Mouse (Mus musculus) limb, embryonic 11.5 days (tissue): Measurements from ENCODE around the gene Plk2. TPM values are rescaled to one million over a fixed set of nuclear protein-coding genes. Genes with fewer than 3 reads are reported as not detected.
A peak's percentile ranks its signal among the peaks of the same experiment; 100 is the strongest.

Experiments
- ATAC-seq: fragments of 200-750 bp; cut with Nextera tagmentation; 2 replicates; pipeline ENCODE4 v1.8.0; 2017; ENCODE audit warnings: low read depth; ENCODE audit not compliant: insufficient number of reproducible peaks, low FRiP score, low TSS enrichment
- DNase-seq: peaks from one replicate; pipeline ENCODE4 v3.0.0-alpha.2; 2015; ENCODE audit warnings: low spot score
- H3K27ac ChIP-seq: fragments of 300-500 bp; sonication (generic); replicated peaks from 2 replicates; pipeline ENCODE4 v1.5.1; 2014; ENCODE audit warnings: low read depth, mild to moderate bottlenecking, low read length
- H3K27me3 ChIP-seq: fragments of 300-500 bp; sonication (generic); 2 replicates; pipeline ENCODE4 v1.6.1; 2014; ENCODE audit warnings: mild to moderate bottlenecking, low read length, mixed read lengths; ENCODE audit not compliant: control insufficient read depth, insufficient read depth
- H3K36me3 ChIP-seq: fragments of 300-500 bp; sonication (generic); 2 replicates; pipeline ENCODE4 v1.6.1; 2014; ENCODE audit warnings: mild to moderate bottlenecking, low read length, moderate library complexity, mixed read lengths; ENCODE audit not compliant: control insufficient read depth, insufficient read depth
- H3K4me1 ChIP-seq: fragments of 300-500 bp; sonication (generic); 2 replicates; pipeline ENCODE4 v1.6.1; 2014; ENCODE audit warnings: low read length, mixed read lengths; ENCODE audit not compliant: control insufficient read depth, insufficient read depth
- H3K4me2 ChIP-seq: fragments of 300-500 bp; sonication (generic); 2 replicates; pipeline ENCODE4 v1.6.1; 2014; ENCODE audit warnings: low read depth, mild to moderate bottlenecking, moderate library complexity; ENCODE audit not compliant: severe bottlenecking
- H3K4me3 ChIP-seq: fragments of 300-500 bp; sonication (generic); 2 replicates; pipeline ENCODE4 v1.5.1; 2014; ENCODE audit warnings: low read depth, low read length
- H3K9ac ChIP-seq: fragments of 300-500 bp; sonication (generic); 2 replicates; pipeline ENCODE4 v1.6.1; 2014; ENCODE audit warnings: mild to moderate bottlenecking, low read length
- H3K9me3 ChIP-seq: fragments of 300-500 bp; sonication (generic); 2 replicates; pipeline ENCODE4 v1.6.1; 2016; ENCODE audit warnings: low read length; ENCODE audit not compliant: control insufficient read depth
- WGBS: fragments of 180-500 bp; shearing (Covaris S2); extraction: QIAGEN DNeasy Blood & Tissue Kit; methylation state at CpG from one replicate; pipeline ENCODE4 v1.1.7; 2014; 5-methylcytosine and 5-hydroxymethylcytosine counted together
- polyA plus RNA-seq: library from polyadenylated mRNA; unstranded; fragments of >200 nt; fragmentation: Nextera tagmentation; extraction: Ambion mirVana; gene quantifications from 2 replicates; pipeline ENCODE4 v1.2.1, GENCODE M21; 2014

The Plk2 gene
- polyA plus RNA-seq, 1 experiment from 2014 or later: 86.6 TPM

- Histone ChIP-seq H3K27me3 (no peaks in the 10 kb centered on the region), H3K4me3 (no peak overlapping the region), H3K36me3 (no peaks in the 10 kb centered on the region), H3K9ac (no peak overlapping the region), H3K9me3 (no peaks in the 10 kb centered on the region), H3K4me1 (no peaks in the 10 kb centered on the region), H3K4me2 (no peak overlapping the region), H3K27ac (no peak overlapping the region)
- ATAC-seq (no peak), DNase-seq (no peak)
- WGBS: 100% methylated on average over 1 of the region's 1 CpGs
Measured at GRCm38 (mm10) chr13:110369673-110370072, 25.2 kb upstream of the Plk2 start.

- H3K4me2 ChIP-seq: no peak overlapping the region
- 21% methylated on average over 5 of the region's 5 CpGs for WGBS
- H3K27me3 ChIP-seq: no peaks in the 10 kb centered on the region
- no peaks in the 10 kb centered on the region for H3K9me3 ChIP-seq
- DNase-seq (peak; percentile 74), ATAC-seq (no peak)
- no peak overlapping the region for H3K4me3 ChIP-seq
- no peak overlapping the region for H3K27ac ChIP-seq
- no peak overlapping the region for H3K9ac ChIP-seq
- H3K4me1 ChIP-seq: no peaks in the 10 kb centered on the region
- no peaks in the 10 kb centered on the region for H3K36me3 ChIP-seq
Measured at GRCm38 (mm10) chr13:110382447-110382901, 12.4 kb upstream of the Plk2 start.

GRCm38 (mm10) chr13:110384514-110384913 lies 10.3 kb upstream of the Plk2 start:
- Histone ChIP-seq H3K4me1 (no peaks in the 10 kb centered on the region), H3K9ac (no peak overlapping the region), H3K4me2 (no peak overlapping the region), H3K36me3 (no peaks in the 10 kb centered on the region), H3K27me3 (no peaks in the 10 kb centered on the region), H3K9me3 (no peaks in the 10 kb centered on the region), H3K4me3 (no peak overlapping the region), H3K27ac (no peak overlapping the region)
- 77% methylated on average over 6 of the region's 6 CpGs for WGBS
- no peak for DNase-seq
- no peak for ATAC-seq

- Histone ChIP-seq H3K27ac (no peak overlapping the region), H3K9me3 (no peaks in the 10 kb centered on the region), H3K4me1 (no peaks in the 10 kb centered on the region), H3K36me3 (no peaks in the 10 kb centered on the region), H3K27me3 (no peaks in the 10 kb centered on the region), H3K4me3 (no peak overlapping the region), H3K4me2 (no peak overlapping the region), H3K9ac (no peak overlapping the region)
- peak; percentile 81 for DNase-seq
- no peak for ATAC-seq
- WGBS: 30% methylated on average over 8 of the region's 8 CpGs
Measured at GRCm38 (mm10) chr13:110392210-110392609, 2.6 kb upstream of the Plk2 start.

GRCm38 (mm10) chr13:110392631-110393030 lies 2.2 kb upstream of the Plk2 start:
- Histone ChIP-seq H3K27ac (no peak overlapping the region), H3K9ac (no peak overlapping the region), H3K4me1 (no peaks in the 10 kb centered on the region), H3K27me3 (no peaks in the 10 kb centered on the region), H3K4me3 (no peak overlapping the region), H3K9me3 (no peaks in the 10 kb centered on the region), H3K36me3 (no peaks in the 10 kb centered on the region), H3K4me2 (no peak overlapping the region)
- DNase-seq (no peak), ATAC-seq (no peak)
- 41% methylated on average over 3 of the region's 3 CpGs for WGBS

- Histone ChIP-seq H3K27me3 (no peaks in the 10 kb centered on the region), H3K36me3 (peaks cover 16% of the 10 kb centered on the region), H3K4me1 (no peaks in the 10 kb centered on the region), H3K27ac (peak overlapping the region; percentile 42; the same call in 1 of the 2 replicates), H3K4me3 (peak overlapping the region; percentile 69), H3K9ac (peak overlapping the region; percentile 79), H3K4me2 (peak overlapping the region; percentile 96), H3K9me3 (no peaks in the 10 kb centered on the region)
- no peak; the same call in 1 of the 2 replicates for ATAC-seq
- 0% methylated on average over 40 of the region's 41 CpGs for WGBS
- no peak for DNase-seq
Measured at GRCm38 (mm10) chr13:110395179-110395794, 441 bp downstream of the Plk2 start.

GRCm38 (mm10) chr13:110395916-110396685 lies 1.3 kb downstream of the Plk2 start:
- Histone ChIP-seq H3K9me3 (no peaks in the 10 kb centered on the region), H3K4me1 (no peaks in the 10 kb centered on the region; the same call in 1 of the 2 replicates), H3K4me3 (peak overlapping the region; percentile 69), H3K4me2 (peak overlapping the region; percentile 96), H3K36me3 (peaks cover 18% of the 10 kb centered on the region), H3K9ac (peak overlapping the region; percentile 79), H3K27me3 (no peaks in the 10 kb centered on the region), H3K27ac (no peak overlapping the region)
- 14% methylated on average over 21 of the region's 21 CpGs for WGBS
- DNase-seq: peak; percentile 36
- ATAC-seq: no peak

- no peak overlapping the region for H3K4me3 ChIP-seq
- DNase-seq (no peak), ATAC-seq (no peak)
- no peaks in the 10 kb centered on the region for H3K9me3 ChIP-seq
- no peak overlapping the region for H3K27ac ChIP-seq
- no peak overlapping the region for H3K9ac ChIP-seq
- peaks cover 18% of the 10 kb centered on the region for H3K36me3 ChIP-seq
- H3K4me1 ChIP-seq: no peaks in the 10 kb centered on the region; the same call in 1 of the 2 replicates
- peak overlapping the region; percentile 1; the same call in 1 of the 2 replicates for H3K4me2 ChIP-seq
- 91% methylated on average over 8 of the region's 8 CpGs for WGBS
- H3K27me3 ChIP-seq: no peaks in the 10 kb centered on the region
Measured at GRCm38 (mm10) chr13:110397750-110398149, 2.9 kb downstream of the Plk2 start.
